Mouse (Mus musculus): ENCODE results near the gene Gsk3b. TPM values are rescaled to one million over a fixed set of nuclear protein-coding genes. Genes with fewer than 3 reads are reported as not detected.

Gene Gsk3b
- polyA plus RNA-seq, 1 experiment from 2014 or later, result 34.6 TPM

- Histone ChIP-seq H3K4me1 (ENCODE audit: control insufficient read depth, insufficient read depth, low read length) (peaks cover 8% of the 10 kb centered on the region), H3K9me3 (ENCODE audit: control insufficient read depth, low read length) (no peaks in the 10 kb centered on the region), H3K4me3 (ENCODE audit: low read length) (peak overlapping the region; percentile 94), H3K9ac (ENCODE audit: low read depth, low read length) (peak overlapping the region; percentile 90), H3K36me3 (ENCODE audit: control insufficient read depth, insufficient read depth, low read length) (no peaks in the 10 kb centered on the region), H3K27ac (ENCODE audit: low read length) (peak overlapping the region; percentile 100), H3K4me2 (ENCODE audit: low read depth, low read length) (peak overlapping the region; percentile 62), H3K27me3 (replicated peaks; ENCODE audit: control insufficient read depth, insufficient read depth, low read length) (no peaks in the 10 kb centered on the region)
- ATAC-seq, result no peak
- 28% methylated on average over 10 of the region's 10 CpGs for WGBS
Observed at GRCm38 (mm10) chr16:38087231-38087630, 1.6 kb upstream of the Gsk3b start.

GRCm38 (mm10) chr16:38087645-38088125, 1.1 kb upstream of the Gsk3b start:
- no peaks in the 10 kb centered on the region for H3K36me3 ChIP-seq (ENCODE audit: control insufficient read depth, insufficient read depth, low read length)
- no peak for ATAC-seq
- H3K9me3 ChIP-seq (ENCODE audit: control insufficient read depth, low read length), result no peaks in the 10 kb centered on the region
- H3K27me3 ChIP-seq (replicated peaks; ENCODE audit: control insufficient read depth, insufficient read depth, low read length), result no peaks in the 10 kb centered on the region
- H3K4me3 ChIP-seq (ENCODE audit: low read length), result peak overlapping the region; percentile 94
- H3K4me1 ChIP-seq (ENCODE audit: control insufficient read depth, insufficient read depth, low read length), result peaks cover 12% of the 10 kb centered on the region
- peak overlapping the region; percentile 100 for H3K27ac ChIP-seq (ENCODE audit: low read length)
- peak overlapping the region; percentile 90 for H3K9ac ChIP-seq (ENCODE audit: low read depth, low read length)
- H3K4me2 ChIP-seq (ENCODE audit: low read depth, low read length), result peak overlapping the region; percentile 62
- WGBS, result 3% methylated on average over 11 of the region's 11 CpGs

- 0% methylated on average over 40 of the region's 40 CpGs for WGBS
- peak overlapping the region; percentile 100 for H3K27ac ChIP-seq (ENCODE audit: low read length)
- peak overlapping the region; percentile 94 for H3K4me3 ChIP-seq (ENCODE audit: low read length)
- no peaks in the 10 kb centered on the region for H3K27me3 ChIP-seq (replicated peaks; ENCODE audit: control insufficient read depth, insufficient read depth, low read length)
- peaks cover 15% of the 10 kb centered on the region for H3K4me1 ChIP-seq (ENCODE audit: control insufficient read depth, insufficient read depth, low read length)
- ATAC-seq, result peak; percentile 65
- H3K4me2 ChIP-seq (ENCODE audit: low read depth, low read length), result peak overlapping the region; percentile 62
- H3K9me3 ChIP-seq (ENCODE audit: control insufficient read depth, low read length), result no peaks in the 10 kb centered on the region
- no peaks in the 10 kb centered on the region for H3K36me3 ChIP-seq (ENCODE audit: control insufficient read depth, insufficient read depth, low read length)
- H3K9ac ChIP-seq (ENCODE audit: low read depth, low read length), result peak overlapping the region; percentile 90
Observed at GRCm38 (mm10) chr16:38088126-38088628, 624 bp upstream of the Gsk3b start.

- no peaks in the 10 kb centered on the region for H3K9me3 ChIP-seq (ENCODE audit: control insufficient read depth, low read length)
- H3K27ac ChIP-seq (ENCODE audit: low read length), result peak overlapping the region; percentile 100
- WGBS, result under 1% methylated on average over 74 of the region's 76 CpGs
- peak; percentile 17; the same call in 1 of the 2 replicates for ATAC-seq
- H3K9ac ChIP-seq (ENCODE audit: low read depth, low read length), result peak overlapping the region; percentile 97
- H3K36me3 ChIP-seq (ENCODE audit: control insufficient read depth, insufficient read depth, low read length), result no peaks in the 10 kb centered on the region
- H3K27me3 ChIP-seq (replicated peaks; ENCODE audit: control insufficient read depth, insufficient read depth, low read length), result no peaks in the 10 kb centered on the region
- H3K4me2 ChIP-seq (ENCODE audit: low read depth, low read length), result no peak overlapping the region
- H3K4me3 ChIP-seq (ENCODE audit: low read length), result peak overlapping the region; percentile 94
- peaks cover 23% of the 10 kb centered on the region for H3K4me1 ChIP-seq (ENCODE audit: control insufficient read depth, insufficient read depth, low read length)
Observed at GRCm38 (mm10) chr16:38089447-38090170, 808 bp downstream of the Gsk3b start.

- WGBS, result under 1% methylated on average over 17 of the region's 17 CpGs
Observed at GRCm38 (mm10) chr16:38090341-38091005, 1.7 kb downstream of the Gsk3b start.

GRCm38 (mm10) chr16:38091041-38091440, 2.2 kb downstream of the Gsk3b start:
- ATAC-seq, result no peak
- H3K27ac ChIP-seq (ENCODE audit: low read length), result no peak overlapping the region
- peak overlapping the region; percentile 97 for H3K9ac ChIP-seq (ENCODE audit: low read depth, low read length)
- no peaks in the 10 kb centered on the region for H3K27me3 ChIP-seq (replicated peaks; ENCODE audit: control insufficient read depth, insufficient read depth, low read length)
- H3K4me3 ChIP-seq (ENCODE audit: low read length), result peak overlapping the region; percentile 94
- WGBS, result 2% methylated on average over 5 of the region's 5 CpGs
- peak overlapping the region; percentile 55 for H3K4me2 ChIP-seq (ENCODE audit: low read depth, low read length)
- H3K9me3 ChIP-seq (ENCODE audit: control insufficient read depth, low read length), result no peaks in the 10 kb centered on the region
- no peaks in the 10 kb centered on the region for H3K36me3 ChIP-seq (ENCODE audit: control insufficient read depth, insufficient read depth, low read length)
- H3K4me1 ChIP-seq (ENCODE audit: control insufficient read depth, insufficient read depth, low read length), result peaks cover 35% of the 10 kb centered on the region

More at GRCm38 (mm10) chr16:38090341-38091005, 1.7 kb downstream of the Gsk3b start:
- no peaks in the 10 kb centered on the region for H3K9me3 ChIP-seq (ENCODE audit: control insufficient read depth, low read length)
- peaks cover 29% of the 10 kb centered on the region for H3K4me1 ChIP-seq (ENCODE audit: control insufficient read depth, insufficient read depth, low read length)
- no peaks in the 10 kb centered on the region for H3K27me3 ChIP-seq (replicated peaks; ENCODE audit: control insufficient read depth, insufficient read depth, low read length)
- peak overlapping the region; percentile 68; the same call in 1 of the 2 replicates for H3K27ac ChIP-seq (ENCODE audit: low read length)
- peak overlapping the region; percentile 97 for H3K9ac ChIP-seq (ENCODE audit: low read depth, low read length)
- peak overlapping the region; percentile 55 for H3K4me2 ChIP-seq (ENCODE audit: low read depth, low read length)
- ATAC-seq, result no peak
- H3K4me3 ChIP-seq (ENCODE audit: low read length), result peak overlapping the region; percentile 94
- H3K36me3 ChIP-seq (ENCODE audit: control insufficient read depth, insufficient read depth, low read length), result no peaks in the 10 kb centered on the region

GRCm38 (mm10) chr16:38091706-38092105, 2.9 kb downstream of the Gsk3b start:
- no peaks in the 10 kb centered on the region for H3K27me3 ChIP-seq (replicated peaks; ENCODE audit: control insufficient read depth, insufficient read depth, low read length)
- no peak overlapping the region for H3K27ac ChIP-seq (ENCODE audit: low read length)
- H3K4me2 ChIP-seq (ENCODE audit: low read depth, low read length), result peak overlapping the region; percentile 62
- 11% methylated on average over 5 of the region's 5 CpGs for WGBS
- peaks cover 36% of the 10 kb centered on the region for H3K4me1 ChIP-seq (ENCODE audit: control insufficient read depth, insufficient read depth, low read length)
- H3K4me3 ChIP-seq (ENCODE audit: low read length), result peak overlapping the region; percentile 43
- H3K36me3 ChIP-seq (ENCODE audit: control insufficient read depth, insufficient read depth, low read length), result no peaks in the 10 kb centered on the region
- no peaks in the 10 kb centered on the region for H3K9me3 ChIP-seq (ENCODE audit: control insufficient read depth, low read length)
- no peak for ATAC-seq
- H3K9ac ChIP-seq (ENCODE audit: low read depth, low read length), result peak overlapping the region; percentile 42; the same call in 1 of the 2 replicates

- WGBS, result 8% methylated on average over 4 of the region's 4 CpGs
- Histone ChIP-seq H3K36me3 (ENCODE audit: control insufficient read depth, insufficient read depth, low read length) (no peaks in the 10 kb centered on the region), H3K9ac (ENCODE audit: low read depth, low read length) (peak overlapping the region; percentile 66), H3K27me3 (replicated peaks; ENCODE audit: control insufficient read depth, insufficient read depth, low read length) (no peaks in the 10 kb centered on the region), H3K27ac (ENCODE audit: low read length) (no peak overlapping the region), H3K4me2 (ENCODE audit: low read depth, low read length) (peak overlapping the region; percentile 82), H3K9me3 (ENCODE audit: control insufficient read depth, low read length) (no peaks in the 10 kb centered on the region), H3K4me3 (ENCODE audit: low read length) (peak overlapping the region; percentile 49), H3K4me1 (ENCODE audit: control insufficient read depth, insufficient read depth, low read length) (peaks cover 30% of the 10 kb centered on the region)
- ATAC-seq, result no peak
Observed at GRCm38 (mm10) chr16:38092598-38092997, 3.8 kb downstream of the Gsk3b start.

GRCm38 (mm10) chr16:38095181-38095851, 6.5 kb downstream of the Gsk3b start:
- 52% methylated on average over 5 of the region's 5 CpGs for WGBS
- Histone ChIP-seq H3K9ac (ENCODE audit: low read depth, low read length) (no peak overlapping the region), H3K36me3 (ENCODE audit: control insufficient read depth, insufficient read depth, low read length) (peaks cover 4% of the 10 kb centered on the region), H3K4me2 (ENCODE audit: low read depth, low read length) (no peak overlapping the region), H3K27ac (ENCODE audit: low read length) (no peak overlapping the region), H3K27me3 (replicated peaks; ENCODE audit: control insufficient read depth, insufficient read depth, low read length) (no peaks in the 10 kb centered on the region), H3K4me3 (ENCODE audit: low read length) (no peak overlapping the region), H3K4me1 (ENCODE audit: control insufficient read depth, insufficient read depth, low read length) (peaks cover 30% of the 10 kb centered on the region), H3K9me3 (ENCODE audit: control insufficient read depth, low read length) (no peaks in the 10 kb centered on the region)
- ATAC-seq, result no peak
